Mouse (Mus musculus) heart, embryonic 14.5 days (tissue): ENCODE results near the gene Btbd35f5. TPM values are rescaled to one million over a fixed set of nuclear protein-coding genes. Genes with fewer than 3 reads are reported as not detected.
"Not testable (repeated sequence)": the region's sequence is repeated elsewhere in the genome, so short reads cannot be mapped to it uniquely, and the experiment has no call there.

Source experiments
- ATAC-seq: fragments of 200-750 bp; cut with Nextera tagmentation; 2 replicates; pipeline ENCODE4 v1.8.0; 2017; ENCODE audit warnings: low read depth, moderate TSS enrichment; ENCODE audit not compliant: insufficient number of reproducible peaks, insufficient read depth, low FRiP score
- H3K27ac ChIP-seq, 2 experiments: fragments of 200-500 bp in 1 of 2; fragments of 300-500 bp in 1 of 2; sonication (generic) in 1 of 2; replicated peaks in 1 of 2; 2 replicates each; pipeline ENCODE4 v1.5.1; 2012 to 2014; ENCODE audit warnings: low read depth in 2 of 2, low read length in 2 of 2, control low read depth in 1 of 2, mild to moderate bottlenecking in 1 of 2, mixed read lengths in 1 of 2; ENCODE audit not compliant: control insufficient read depth in 1 of 2, insufficient read depth in 1 of 2
- H3K27me3 ChIP-seq: fragments of 300-500 bp; sonication (generic); 2 replicates; pipeline ENCODE4 v1.6.1; 2014; ENCODE audit warnings: mild to moderate bottlenecking, low read length, control low read depth; ENCODE audit not compliant: control insufficient read depth, insufficient read depth
- H3K36me3 ChIP-seq: fragments of 300-500 bp; sonication (generic); 2 replicates; pipeline ENCODE4 v1.6.1; 2014; ENCODE audit warnings: mild to moderate bottlenecking, control low read depth, low read length, mixed read lengths; ENCODE audit not compliant: control insufficient read depth, insufficient read depth
- H3K4me1 ChIP-seq, 2 experiments: fragments of 200-500 bp in 1 of 2; fragments of 300-500 bp in 1 of 2; sonication (generic) in 1 of 2; 2 replicates each; pipeline ENCODE4 v1.6.1; 2012 to 2014; ENCODE audit warnings: low read length in 2 of 2, control low read depth in 1 of 2, mixed read lengths in 1 of 2; ENCODE audit not compliant: control insufficient read depth in 2 of 2, insufficient read depth in 2 of 2
- H3K4me2 ChIP-seq: fragments of 300-500 bp; sonication (generic); 2 replicates; pipeline ENCODE4 v1.6.1; 2014; ENCODE audit warnings: mild to moderate bottlenecking, low read length
- H3K4me3 ChIP-seq, 2 experiments: fragments of 200-500 bp in 1 of 2; fragments of 300-500 bp in 1 of 2; sonication (generic) in 1 of 2; 2 replicates each; pipeline ENCODE4 v1.5.1; 2012 to 2014; ENCODE audit warnings: low read length in 2 of 2, mild to moderate bottlenecking in 2 of 2, control low read depth in 1 of 2, low read depth in 1 of 2, moderate library complexity in 1 of 2; ENCODE audit not compliant: control insufficient read depth in 1 of 2, insufficient read depth in 1 of 2
- H3K9ac ChIP-seq: fragments of 300-500 bp; sonication (generic); 2 replicates; pipeline ENCODE4 v1.6.1; 2014; ENCODE audit warnings: mild to moderate bottlenecking, low read length
- H3K9me3 ChIP-seq: fragments of 300-500 bp; sonication (generic); 2 replicates; pipeline ENCODE4 v1.6.1; 2016; ENCODE audit warnings: low read length, control low read depth; ENCODE audit not compliant: control insufficient read depth
- WGBS: fragments of 180-500 bp; shearing (Covaris S2); extraction: QIAGEN DNeasy Blood & Tissue Kit; methylation state at CpG from one replicate; pipeline ENCODE4 v1.1.7; 2014; 5-methylcytosine and 5-hydroxymethylcytosine counted together
- polyA plus RNA-seq: library from polyadenylated mRNA; unstranded; fragments of >200 nt; fragmentation: Nextera tagmentation; extraction: Ambion mirVana; gene quantifications from 2 replicates; pipeline ENCODE4 v1.2.1, GENCODE M21; 2014

Btbd35f5 gene
- not detected in 2 replicates for polyA plus RNA-seq

- not testable (repeated sequence) for H3K27ac ChIP-seq, H3K9ac ChIP-seq, H3K36me3 ChIP-seq, H3K4me1 ChIP-seq, H3K9me3 ChIP-seq, H3K4me3 ChIP-seq, H3K4me2 ChIP-seq, ATAC-seq, H3K27me3 ChIP-seq
- WGBS, result no CpG with 5 or more reads among the region's 3 CpGs
These were observed at the start of gene Btbd35f5 for GRCm38 (mm10) chrX:32973597-32973996. Gene Btbd35f5, plus strand, starts transcription at chrX:32973897.

GRCm38 (mm10) chrX:32941468-32941867 is 32.2 kb upstream of the Btbd35f5 start, which contains the start of gene Gm21789:
Gene Gm21789, plus strand, starts transcription at chrX:32941768.
- not testable (repeated sequence) for H3K4me2 ChIP-seq, H3K9ac ChIP-seq, H3K9me3 ChIP-seq, H3K36me3 ChIP-seq, ATAC-seq, H3K27me3 ChIP-seq, H3K27ac ChIP-seq, H3K4me3 ChIP-seq, H3K4me1 ChIP-seq
- no CpG with 5 or more reads among the region's 1 CpGs for WGBS

Other genes with a start within 250 kb of the Btbd35f5 start
- gene Btbd35f21, start 247.8 kb upstream of the Btbd35f5 start, polyA plus RNA-seq, result not detected in 2 replicates
- gene Btbd35f30, start 79.3 kb upstream of the Btbd35f5 start, polyA plus RNA-seq, result not detected in 2 replicates
- gene Gm21789, start 32.1 kb upstream of the Btbd35f5 start, polyA plus RNA-seq, result not detected in 2 replicates